Mouse (Mus musculus) myocyte (in vitro differentiated cells): ENCODE measurements around the gene Zfp334. TPM values are rescaled to one million over a fixed set of nuclear protein-coding genes. Genes with fewer than 3 reads are reported as not detected.

ENCODE experiments used
- H3K27me3 ChIP-seq: one replicate; pipeline ENCODE4 v1.6.1; 2011; ENCODE audit not compliant: control insufficient read depth, insufficient read depth, insufficient read length
- H3K36me3 ChIP-seq: one replicate; pipeline ENCODE4 v1.6.1; 2011; ENCODE audit not compliant: control insufficient read depth, insufficient read depth
- H3K4me2 ChIP-seq: one replicate; pipeline ENCODE4 v1.6.1; 2011; ENCODE audit warnings: low read depth, control low read depth
- H3K4me3 ChIP-seq: one replicate; pipeline ENCODE4 v1.5.1; 2011; ENCODE audit warnings: mild to moderate bottlenecking, control low read depth, moderate library complexity
- H3K79me2 ChIP-seq: one replicate; pipeline ENCODE4 v1.6.1; 2011; ENCODE audit not compliant: control insufficient read depth, insufficient read depth
- H3ac ChIP-seq: one replicate; pipeline ENCODE4 v1.6.1; 2011; ENCODE audit not compliant: control insufficient read depth, insufficient read length
- CEBPB ChIP-seq: IDR thresholded peaks from 2 replicates; pipeline ENCODE4 v1.6.1; 2011; ENCODE audit warnings: mild to moderate bottlenecking, moderate library complexity; ENCODE audit not compliant: poor library complexity, insufficient read depth, severe bottlenecking
- E2F4 ChIP-seq: IDR thresholded peaks from one replicate; pipeline ENCODE4 v1.6.1; 2011; ENCODE audit warnings: mild to moderate bottlenecking, control low read depth, moderate library complexity; ENCODE audit not compliant: insufficient read depth
- MAX ChIP-seq: IDR thresholded peaks from one replicate; pipeline ENCODE4 v1.6.1; 2011; ENCODE audit warnings: low read depth, mild to moderate bottlenecking, control low read depth
- MYOD1 ChIP-seq, 3 experiments: IDR thresholded peaks; one replicate each; pipeline ENCODE4 v1.6.1; 2011; ENCODE audit warnings: control low read depth in 2 of 3, low read depth in 2 of 3, mild to moderate bottlenecking in 2 of 3, moderate library complexity in 1 of 3; ENCODE audit not compliant: insufficient read length in 2 of 3, control insufficient read depth in 1 of 3
- MYOG ChIP-seq, 3 experiments: IDR thresholded peaks; one replicate each; pipeline ENCODE4 v1.6.1; 2011; ENCODE audit warnings: control low read depth in 2 of 3, low read depth in 2 of 3, mild to moderate bottlenecking in 2 of 3; ENCODE audit not compliant: insufficient read length in 2 of 3, control insufficient read depth in 1 of 3, insufficient read depth in 1 of 3
- POLR2A ChIP-seq: IDR thresholded peaks from one replicate; pipeline ENCODE4 v1.6.1; 2011; ENCODE audit warnings: low read depth, mild to moderate bottlenecking, control low read depth, moderate library complexity; ENCODE audit not compliant: insufficient read length
- POLR2AphosphoS2 ChIP-seq: IDR thresholded peaks from one replicate; pipeline ENCODE4 v1.6.1; 2011; ENCODE audit warnings: low read depth, control low read depth; ENCODE audit not compliant: insufficient read length
- REST ChIP-seq: IDR thresholded peaks from one replicate; pipeline ENCODE4 v1.6.1; 2011; ENCODE audit warnings: mild to moderate bottlenecking, control low read depth, moderate library complexity; ENCODE audit not compliant: insufficient read depth, insufficient read length
- SRF ChIP-seq: IDR thresholded peaks from one replicate; pipeline ENCODE4 v1.6.1; 2011; ENCODE audit warnings: low read depth; ENCODE audit not compliant: control insufficient read depth, insufficient read length
- TCF12 ChIP-seq: IDR thresholded peaks from one replicate; pipeline ENCODE4 v1.6.1; 2011; ENCODE audit warnings: mild to moderate bottlenecking, control low read depth; ENCODE audit not compliant: poor library complexity, insufficient read depth, severe bottlenecking
- TCF3 ChIP-seq: IDR thresholded peaks from one replicate; pipeline ENCODE4 v1.6.1; 2011; ENCODE audit warnings: low read depth, control low read depth; ENCODE audit not compliant: insufficient read length
- USF1 ChIP-seq: IDR thresholded peaks from one replicate; pipeline ENCODE4 v1.6.1; 2011; ENCODE audit warnings: low read depth, mild to moderate bottlenecking, control low read depth, moderate library complexity
- polyA plus RNA-seq: library from polyadenylated mRNA; unstranded; fragments of >200 nt; fragmentation: generic; extraction: Trizol; gene quantifications from one replicate; pipeline ENCODE4 v1.2.1, GENCODE M21; 2012; ENCODE audit warnings: missing spikeins

Gene Zfp334
- polyA plus RNA-seq, 1 experiment = 1.5 TPM

DNA sequence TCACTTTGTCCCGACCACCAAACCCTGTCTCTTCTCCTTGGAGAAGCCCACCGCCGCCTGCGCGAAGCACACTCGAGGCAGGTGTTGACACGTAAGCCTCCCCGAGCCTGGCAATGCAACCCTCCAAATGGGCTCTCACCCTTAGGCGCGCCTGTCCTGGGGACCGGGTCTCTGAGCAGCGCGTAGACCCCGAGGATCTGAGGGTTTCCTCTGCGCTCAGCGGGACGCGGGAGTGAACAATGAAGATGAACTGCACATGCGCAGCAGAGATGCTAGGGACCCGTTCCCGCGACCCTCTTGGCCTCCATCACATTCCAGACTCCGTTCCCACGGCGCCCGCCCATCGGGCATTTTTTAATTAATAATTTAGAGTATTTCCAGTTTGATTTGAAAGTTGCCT lies 19.6 kb downstream of the Zfp334 start, which contains the start of gene Zfp663:
Zfp663 (minus strand) TSS at position 234 of the 400 bp plus-strand sequence.
- Histone ChIP-seq H3ac (no peak within 1 kb of the TSS), H3K4me3 (no peak within 1 kb of the TSS), H3K36me3 (no peaks in the 10 kb centered on the region), H3K27me3 (peaks cover 19% of the 10 kb centered on the region), H3K79me2 (no peaks in the 10 kb centered on the region), H3K4me2 (peak within 1 kb of the TSS; percentile 61)
- no peak for TF ChIP-seq E2F4
- no peak for TF ChIP-seq MAX
- TF ChIP-seq MYOD1 (IDR thresholded peaks at IDR 0.05; ENCODE audit: control insufficient read depth in 1 of 3, insufficient read length in 2 of 3, low read depth in 2 of 3) = no peak
- TF ChIP-seq REST = no peak
- TF ChIP-seq SRF = no peak
- TF ChIP-seq CEBPB = no peak
- TF ChIP-seq MYOG (IDR thresholded peaks at IDR 0.05; ENCODE audit: control insufficient read depth in 1 of 3, insufficient read depth in 1 of 3, insufficient read length in 2 of 3, low read depth in 2 of 3) = no peak
- TF ChIP-seq TCF12 = no peak
- no peak for TF ChIP-seq USF1
- no peak for TF ChIP-seq POLR2A
- TF ChIP-seq POLR2AphosphoS2 = no peak
- TF ChIP-seq TCF3 = no peak

DNA sequence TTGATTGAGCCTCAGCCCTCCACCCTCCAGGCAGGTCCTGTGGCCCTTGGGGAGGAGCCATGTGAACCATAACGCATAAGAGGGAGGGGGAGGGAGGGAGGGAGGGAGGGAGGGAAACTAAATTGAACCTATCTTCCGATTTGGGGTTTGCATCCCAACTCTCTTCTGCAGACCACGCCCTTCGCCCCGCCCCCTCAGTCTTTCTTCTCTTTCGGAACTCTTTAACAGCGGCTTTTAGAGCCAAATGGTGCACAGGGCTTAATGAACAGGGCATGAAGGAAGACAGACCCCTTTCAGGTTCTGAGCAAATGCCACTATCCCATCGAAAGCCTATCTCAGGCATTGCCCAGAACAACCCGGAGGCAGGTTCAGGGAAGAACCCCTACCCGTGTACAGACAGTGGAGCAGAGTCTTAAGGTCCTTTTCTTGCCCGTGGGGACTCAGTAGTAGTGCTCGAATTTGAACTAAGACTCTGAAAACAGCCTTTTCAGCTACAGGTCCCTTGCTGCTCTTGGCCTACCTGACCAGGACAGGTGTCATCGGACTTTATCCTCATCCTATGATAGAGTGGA lies 20.1 kb downstream of the Zfp334 start:
- Histone ChIP-seq H3K27me3 (peaks cover 24% of the 10 kb centered on the region), H3ac (no peak overlapping the region), H3K79me2 (no peaks in the 10 kb centered on the region), H3K4me2 (peak overlapping the region; percentile 61), H3K36me3 (no peaks in the 10 kb centered on the region), H3K4me3 (no peak overlapping the region)
- TF ChIP-seq TCF12 = no peak

DNA sequence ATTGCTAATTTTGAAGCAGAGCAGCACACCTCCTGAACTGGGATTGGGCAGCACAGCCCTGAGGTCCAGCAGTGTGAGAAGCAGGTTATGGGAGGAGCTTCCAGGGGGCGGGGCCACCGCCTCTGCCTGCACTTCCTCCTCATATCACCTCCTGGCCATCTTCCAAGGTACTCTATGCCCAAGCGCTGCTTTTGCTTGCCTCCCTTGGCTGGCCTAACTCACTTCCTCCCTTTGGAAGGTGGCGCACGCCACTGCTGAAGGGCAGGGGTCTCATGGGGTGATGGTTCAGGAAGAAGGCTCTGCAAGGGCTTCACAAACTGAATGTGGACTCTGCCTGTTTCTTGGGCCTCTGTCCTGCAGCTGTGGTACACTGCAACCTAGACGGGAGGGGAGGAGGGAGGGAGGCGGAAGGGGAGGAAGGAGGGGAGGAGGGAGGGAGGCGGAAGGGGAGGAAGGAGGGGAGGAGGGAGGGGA lies 21.0 kb downstream of the Zfp334 start:
- no peak overlapping the region for H3K4me3 ChIP-seq
- no peaks in the 10 kb centered on the region for H3K36me3 ChIP-seq
- no peaks in the 10 kb centered on the region for H3K79me2 ChIP-seq
- no peak overlapping the region for H3ac ChIP-seq
- H3K4me2 ChIP-seq = peak overlapping the region; percentile 61
- TF ChIP-seq POLR2AphosphoS2 (no peak), CEBPB (no peak)
- H3K27me3 ChIP-seq = peaks cover 25% of the 10 kb centered on the region

- Histone ChIP-seq H3K4me3 (no peak overlapping the region), H3ac (no peak overlapping the region), H3K36me3 (no peaks in the 10 kb centered on the region), H3K79me2 (no peaks in the 10 kb centered on the region), H3K4me2 (no peak overlapping the region), H3K27me3 (peaks cover 32% of the 10 kb centered on the region)
- TF ChIP-seq TCF12 (no peak), POLR2AphosphoS2 (no peak), TCF3 (no peak), MAX (no peak), SRF (no peak), MYOG (IDR thresholded peaks at IDR 0.05; ENCODE audit: control insufficient read depth in 1 of 3, insufficient read depth in 1 of 3, insufficient read length in 2 of 3, low read depth in 2 of 3) (no peak), E2F4 (no peak), REST (no peak), MYOD1 (IDR thresholded peaks at IDR 0.05; ENCODE audit: control insufficient read depth in 1 of 3, insufficient read length in 2 of 3, low read depth in 2 of 3) (no peak), USF1 (no peak), CEBPB (no peak), POLR2A (no peak)
These were observed 23.5 kb downstream of the Zfp334 start for GRCm38 (mm10) chr2:165364334-165365091.

GRCm38 (mm10) chr2:165363282-165363681 lies 24.8 kb downstream of the Zfp334 start:
- H3K4me3 ChIP-seq = no peak overlapping the region
- TF ChIP-seq MYOG (IDR thresholded peaks at IDR 0.05; ENCODE audit: control insufficient read depth in 1 of 3, insufficient read depth in 1 of 3, insufficient read length in 2 of 3, low read depth in 2 of 3) (no peak), USF1 (no peak), POLR2AphosphoS2 (no peak), REST (no peak), POLR2A (no peak), MAX (no peak), E2F4 (no peak), SRF (no peak)
- no peak overlapping the region for H3ac ChIP-seq
- H3K36me3 ChIP-seq = no peaks in the 10 kb centered on the region
- H3K27me3 ChIP-seq = peaks cover 27% of the 10 kb centered on the region
- H3K4me2 ChIP-seq = no peak overlapping the region
- H3K79me2 ChIP-seq = no peaks in the 10 kb centered on the region
